ENCODE assay signal across 12 mouse cellular contexts in the genomic region with DNA sequence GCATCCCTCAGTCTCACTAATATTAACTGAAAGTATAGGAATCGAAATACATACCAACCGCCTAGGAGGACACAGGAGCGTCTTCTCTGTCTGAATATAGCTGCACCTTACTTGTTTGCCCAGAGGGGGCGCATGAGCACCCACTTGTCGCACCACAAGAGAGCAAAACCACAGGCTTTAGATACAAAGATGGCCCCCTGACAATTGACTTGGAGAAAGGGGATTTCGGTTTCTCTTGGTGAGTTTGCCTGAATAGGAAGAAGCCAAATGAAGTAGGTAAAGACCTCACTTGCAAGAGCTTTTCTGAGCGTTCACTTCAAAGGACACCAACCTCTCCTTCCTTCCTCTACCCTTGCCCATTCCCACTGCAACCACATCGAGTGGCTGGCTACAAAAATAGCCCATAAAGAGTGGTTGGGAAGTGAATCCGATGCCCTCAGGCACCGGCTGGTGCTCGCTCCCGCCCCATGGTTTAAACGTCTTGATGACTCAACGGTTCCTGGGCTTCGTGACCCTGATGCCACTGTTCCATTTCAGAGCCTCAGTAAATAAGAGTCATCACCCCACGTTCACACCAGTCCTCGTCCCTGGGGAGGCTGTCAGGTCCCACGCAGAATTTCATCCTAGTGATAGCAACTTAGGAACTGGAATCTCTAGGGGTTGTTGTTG.
DNase-seq lines count a peak whose midpoint lies in the region; ATAC-seq and TF ChIP-seq lines count a peak whose summit lies in the region.
"Had no signal": no experiment of that assay in that cellular context is flagged by ENCODE, and none has a peak within 500 bp of the region (broad histone marks: within the 10 kb centered on the region; RNA-seq: fewer than 3 reads in every experiment).

No protein-coding gene starts in this region.

- peak; percentile 15; the same call in 1 of the 2 replicates for TF ChIP-seq POLR2A in testis, adult 2 months (IDR thresholded peaks at IDR 0.05; ENCODE audit: control insufficient read depth, low read depth, low read length)

- peak; percentile 59; the same call in 1 of the 2 replicates for TF ChIP-seq CTCF in testis, adult 2 months (IDR thresholded peaks at IDR 0.05; ENCODE audit: control insufficient read depth, insufficient read depth, insufficient replicate concordance, low read depth, low read length)
- TF ChIP-seq CTCF in liver, postnatal 0 days (IDR thresholded peaks at IDR 0.05; ENCODE audit: low read depth), result peak; percentile 62

- no peaks in the 10 kb centered on the region for H3K36me3 ChIP-seq in testis, adult 2 months (ENCODE audit: control insufficient read depth, insufficient read depth, low read length)
- no peaks in the 10 kb centered on the region for H3K36me3 ChIP-seq in liver, postnatal 0 days (replicated peaks; ENCODE audit: insufficient read depth, low read length)
- H3K36me3 ChIP-seq: forebrain, embryonic 12.5 days; midbrain, embryonic 13.5 days had no signal

- H3K27me3 ChIP-seq in testis, adult 2 months (ENCODE audit: control insufficient read depth, insufficient read depth, low read length), result no peaks in the 10 kb centered on the region
- H3K27me3 ChIP-seq in liver, postnatal 0 days (ENCODE audit: insufficient read depth, low read length), result no peaks in the 10 kb centered on the region
- H3K27me3 ChIP-seq: forebrain, embryonic 12.5 days; midbrain, embryonic 13.5 days had no signal

- TF ChIP-seq EP300 in liver, postnatal 0 days (IDR thresholded peaks at IDR 0.05; ENCODE audit: low read depth), result no peak

- no peaks in the 10 kb centered on the region for H3K9me3 ChIP-seq in liver, postnatal 0 days (ENCODE audit: low read length)
- H3K9me3 ChIP-seq: forebrain, embryonic 12.5 days; midbrain, embryonic 13.5 days had no signal

- ATAC-seq in liver, postnatal 0 days, result no peak
- no peak for ATAC-seq in frontal cortex, adult (ENCODE audit: low TSS enrichment)
- ATAC-seq: midbrain, embryonic 13.5 days had no signal

- no peak overlapping the region for H3K4me2 ChIP-seq in liver, postnatal 0 days (ENCODE audit: low read depth, low read length)
- H3K4me2 ChIP-seq: forebrain, embryonic 12.5 days; midbrain, embryonic 13.5 days had no signal

- no peak overlapping the region for H3K9ac ChIP-seq in liver, postnatal 0 days (replicated peaks)
- H3K9ac ChIP-seq: forebrain, embryonic 12.5 days; midbrain, embryonic 13.5 days had no signal

- peak; percentile 11 for DNase-seq in adrenal gland, postnatal 10 days
- no peak for DNase-seq in adrenal gland, postnatal 14 days
- no peak for DNase-seq in testis, postnatal 14 days (ENCODE audit: low spot score)
- no peak for DNase-seq in liver, postnatal 0 days
- no peak for DNase-seq in ovary, postnatal 14 days (ENCODE audit: low spot score)
- DNase-seq in heart, postnatal 36 days, result no peak
- DNase-seq: cerebellum, adult 11-12 months; heart, postnatal 10 days had no signal

- intact Hi-C loops in heart, postnatal 36 days (cut with DNase I), result no loop called here

- no peak overlapping the region for H3K27ac ChIP-seq in testis, adult 2 months (ENCODE audit: control insufficient read depth, insufficient read depth, low read depth, low read length)
- no peak overlapping the region for H3K27ac ChIP-seq in liver, postnatal 0 days (ENCODE audit: low read depth)
- H3K27ac ChIP-seq: forebrain, embryonic 12.5 days; midbrain, embryonic 13.5 days had no signal

- WGBS in liver, postnatal 0 days (ENCODE audit: insufficient replicate concordance), result 56% methylated on average over 18 of the region's 18 CpGs

- H3K4me3 ChIP-seq in testis, adult 2 months (ENCODE audit: control insufficient read depth, low read depth, low read length), result peak overlapping the region; percentile 82
- no peak overlapping the region for H3K4me3 ChIP-seq in liver, postnatal 0 days (ENCODE audit: low read depth, low read length)
- H3K4me3 ChIP-seq: forebrain, embryonic 12.5 days; midbrain, embryonic 13.5 days had no signal

- peaks cover 8% of the 10 kb centered on the region for H3K4me1 ChIP-seq in testis, adult 2 months (ENCODE audit: control insufficient read depth, insufficient read depth, low read length)
- H3K4me1 ChIP-seq in liver, postnatal 0 days (ENCODE audit: insufficient read depth), result peaks cover 8% of the 10 kb centered on the region
